Comparison of ENCODE assay signal across 11 mouse cellular contexts in the genomic region with DNA sequence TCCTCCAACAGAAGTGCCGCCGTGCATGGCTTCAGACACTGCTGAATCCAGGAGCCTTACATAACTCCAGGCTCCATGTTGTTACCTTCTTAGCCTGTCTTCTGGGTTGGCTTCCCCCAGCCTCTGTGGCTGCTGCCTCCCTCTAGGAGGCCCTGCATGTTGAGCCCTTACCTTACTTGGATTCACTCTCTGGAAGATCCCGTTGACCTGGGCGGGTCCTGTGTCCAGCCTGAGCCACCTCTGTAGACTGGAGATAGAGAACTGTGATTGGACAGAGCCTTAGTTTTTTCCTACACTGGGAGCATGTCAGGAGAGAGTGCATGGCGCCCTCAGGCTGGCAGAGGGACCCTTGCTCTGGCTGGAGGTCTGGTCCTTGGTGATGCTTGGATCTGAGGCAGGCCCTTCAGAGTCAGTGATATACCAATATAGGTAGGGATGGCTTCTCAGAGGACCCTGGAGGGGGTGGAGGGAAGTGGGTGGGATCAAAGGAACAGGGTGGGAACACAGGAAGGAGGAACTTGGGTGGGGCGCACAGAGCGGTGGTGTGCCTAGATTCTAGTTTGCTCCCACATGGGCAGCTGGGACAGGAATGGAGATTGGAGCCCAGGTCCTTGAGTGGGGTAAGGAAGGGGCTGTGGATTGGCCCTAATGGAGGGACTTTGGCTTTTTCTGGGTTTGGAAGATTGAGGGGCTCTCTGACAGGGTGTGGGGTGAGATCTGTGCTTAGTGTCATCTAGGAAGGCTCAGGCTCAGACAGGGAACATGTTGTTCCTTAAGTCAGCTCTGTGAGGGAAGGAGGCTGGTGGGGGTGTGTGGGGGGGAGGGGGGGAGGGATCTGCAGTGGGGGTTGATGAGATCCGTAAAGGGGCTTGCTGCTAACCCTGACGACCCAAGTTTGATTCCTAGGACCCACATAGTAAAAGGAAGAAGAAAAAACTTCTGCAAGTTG. TPM values are rescaled to one million over a fixed set of nuclear protein-coding genes. Genes with fewer than 3 reads are reported as not detected.
DNase-seq lines count a peak whose midpoint lies in the region; ATAC-seq and TF ChIP-seq lines count a peak whose summit lies in the region.
"Had no signal": no experiment of that assay in that cellular context is flagged by ENCODE, and none has a peak within 500 bp of the region (broad histone marks: within the 10 kb centered on the region; RNA-seq: fewer than 3 reads in every experiment).

No protein-coding gene starts in this region.

- no peak overlapping the region for H3K4me2 ChIP-seq in hindbrain, embryonic 12.5 days (replicated peaks)
- no peak overlapping the region for H3K4me2 ChIP-seq in liver, embryonic 15.5 days
- H3K4me2 ChIP-seq: neural tube, embryonic 13.5 days had no signal

- no peak for ATAC-seq in hindbrain, embryonic 12.5 days (ENCODE audit: low FRiP score)
- no peak for ATAC-seq in liver, embryonic 15.5 days (ENCODE audit: insufficient read depth)
- ATAC-seq in megakaryocyte-erythroid progenitor cell, adult 5-6 weeks (replicated peaks; ENCODE audit: low FRiP score, low TSS enrichment, poor library complexity, severe bottlenecking): no peak
- ATAC-seq in cerebellum, adult (ENCODE audit: insufficient number of reproducible peaks, low FRiP score, low TSS enrichment): no peak

- H3K4me3 ChIP-seq in hindbrain, embryonic 10.5 days: no peak overlapping the region
- no peak overlapping the region for H3K4me3 ChIP-seq in hindbrain, embryonic 12.5 days
- peak overlapping the region; percentile 21 for H3K4me3 ChIP-seq in E14TG2a.4 (replicated peaks; ENCODE audit: low read length)
- H3K4me3 ChIP-seq in liver, embryonic 15.5 days (replicated peaks): no peak overlapping the region
- H3K4me3 ChIP-seq: neural tube, embryonic 13.5 days had no signal

- H3K9ac ChIP-seq in hindbrain, embryonic 12.5 days: no peak overlapping the region
- no peak overlapping the region for H3K9ac ChIP-seq in liver, embryonic 15.5 days
- H3K9ac ChIP-seq: neural tube, embryonic 13.5 days had no signal

- H3K27ac ChIP-seq in hindbrain, embryonic 10.5 days: peak overlapping the region; percentile 45; the same call in 1 of the 2 replicates
- H3K27ac ChIP-seq in hindbrain, embryonic 12.5 days: no peak overlapping the region
- H3K27ac ChIP-seq in liver, embryonic 15.5 days (replicated peaks): peak overlapping the region; percentile 61; the same call in 1 of the 2 replicates
- H3K27ac ChIP-seq: liver, embryonic 14.5 days; neural tube, embryonic 13.5 days had no signal

- no peaks in the 10 kb centered on the region for H3K36me3 ChIP-seq in hindbrain, embryonic 10.5 days
- no peaks in the 10 kb centered on the region for H3K36me3 ChIP-seq in hindbrain, embryonic 12.5 days
- peaks cover 9% of the 10 kb centered on the region; the same call in 1 of the 2 replicates for H3K36me3 ChIP-seq in E14TG2a.4 (ENCODE audit: insufficient read depth, low read length)
- H3K36me3 ChIP-seq in liver, embryonic 15.5 days (replicated peaks): peaks cover 3% of the 10 kb centered on the region
- H3K36me3 ChIP-seq: neural tube, embryonic 13.5 days had no signal

- no peak for DNase-seq in hindbrain, embryonic 10.5 days (ENCODE audit: low spot score)
- peak; percentile 69 for DNase-seq in heart, adult 8-10 months (ENCODE audit: low spot score)
- DNase-seq in left cerebral cortex, adult 18-20 months (ENCODE audit: low spot score in 2 of 2): no peak

- H3K27me3 ChIP-seq in hindbrain, embryonic 10.5 days (ENCODE audit: insufficient read depth, poor library complexity, severe bottlenecking): no peaks in the 10 kb centered on the region
- H3K27me3 ChIP-seq in hindbrain, embryonic 12.5 days: no peaks in the 10 kb centered on the region
- no peaks in the 10 kb centered on the region for H3K27me3 ChIP-seq in E14TG2a.4 (ENCODE audit: insufficient read depth, low read length)
- no peaks in the 10 kb centered on the region for H3K27me3 ChIP-seq in liver, embryonic 15.5 days
- H3K27me3 ChIP-seq: CH12.LX; neural tube, embryonic 13.5 days had no signal

- no peaks in the 10 kb centered on the region for H3K9me3 ChIP-seq in hindbrain, embryonic 10.5 days
- no peaks in the 10 kb centered on the region for H3K9me3 ChIP-seq in hindbrain, embryonic 12.5 days (replicated peaks)
- H3K9me3 ChIP-seq in E14TG2a.4 (ENCODE audit: low read length): no peaks in the 10 kb centered on the region
- no peaks in the 10 kb centered on the region for H3K9me3 ChIP-seq in liver, embryonic 15.5 days (replicated peaks)
- H3K9me3 ChIP-seq: neural tube, embryonic 13.5 days had no signal

- 84% methylated on average over 9 of the region's 9 CpGs for WGBS in hindbrain, embryonic 10.5 days
- WGBS in hindbrain, embryonic 12.5 days: 84% methylated on average over 9 of the region's 9 CpGs
- WGBS in liver, embryonic 15.5 days (ENCODE audit: insufficient replicate concordance): 66% methylated on average over 9 of the region's 9 CpGs

- TF ChIP-seq CTCF in E14TG2a.4 (conservative IDR thresholded peaks at IDR 0.05; ENCODE audit: low read length): no peak

- H3K4me1 ChIP-seq in hindbrain, embryonic 10.5 days (replicated peaks): peaks cover 51% of the 10 kb centered on the region
- H3K4me1 ChIP-seq in hindbrain, embryonic 12.5 days: 0 out of 2 replicates have a peak, but pooled peaks cover 10% of the 10 kb centered on the region
- H3K4me1 ChIP-seq in E14TG2a.4 (replicated peaks; ENCODE audit: low read depth, low read length): peaks cover 95% of the 10 kb centered on the region
- H3K4me1 ChIP-seq in liver, embryonic 15.5 days (replicated peaks): peaks cover 95% of the 10 kb centered on the region

RNA-seq across cellular contexts. Expression of a gene that starts 12.0 kb away (rescaled TPM):
- polyA plus RNA-seq in hindbrain, embryonic 10.5 days (2016; fragmentation: Nextera tagmentation; extraction: Ambion mirVana): 37.2 and 40.9 TPM in 2 replicates
- 31.7 and 35.4 TPM in 2 replicates for polyA plus RNA-seq in hindbrain, embryonic 12.5 days (2016; fragmentation: Nextera tagmentation; extraction: Ambion mirVana)
- 10 to 100 TPM; 32.2 to 47.1 (median 37.1) TPM for total RNA-seq in heart, adult 8-10 months (2022)
- polyA plus RNA-seq in liver, embryonic 15.5 days (2015; fragmentation: Nextera tagmentation; extraction: Ambion mirVana): 34.5 and 43.8 TPM in 2 replicates
- total RNA-seq in megakaryocyte-erythroid progenitor cell, adult 5-6 weeks (2014; fragmentation: Nextera tagmentation): 37.4 and 43.4 TPM in 2 replicates
- 17.6 and 27.3 TPM in 2 replicates for total RNA-seq in megakaryocyte-erythroid progenitor cell, adult 5-6 weeks (2017)
- 10 to 100 TPM; 29.6 to 39.3 TPM for total RNA-seq in left cerebral cortex, adult 18-20 months (2021)

RNA-seq across cellular contexts. Expression of a gene that starts 32.9 kb away (rescaled TPM):
- 0.19 and 0.42 TPM in 2 replicates for polyA plus RNA-seq in hindbrain, embryonic 10.5 days (2016; fragmentation: Nextera tagmentation; extraction: Ambion mirVana)
- 2.0 and 2.3 TPM in 2 replicates for polyA plus RNA-seq in hindbrain, embryonic 12.5 days (2016; fragmentation: Nextera tagmentation; extraction: Ambion mirVana)
- total RNA-seq in heart, adult 8-10 months (2022): 1 to 10 TPM; 2.0 to 3.4 (median 2.7) TPM
- polyA plus RNA-seq in liver, embryonic 15.5 days (2015; fragmentation: Nextera tagmentation; extraction: Ambion mirVana): 0.25 and 0.40 TPM in 2 replicates
- not detected in 2 replicates for total RNA-seq in megakaryocyte-erythroid progenitor cell, adult 5-6 weeks (2014; fragmentation: Nextera tagmentation)
- total RNA-seq in megakaryocyte-erythroid progenitor cell, adult 5-6 weeks (2017): not detected in 2 replicates
- 1 to 10 TPM; 5.9 to 8.5 TPM for total RNA-seq in left cerebral cortex, adult 18-20 months (2021)
- total RNA-seq: CH12.LX had no signal

RNA-seq across cellular contexts. Expression of a gene that starts 36.1 kb away (rescaled TPM):
- polyA plus RNA-seq in hindbrain, embryonic 10.5 days (2016; fragmentation: Nextera tagmentation; extraction: Ambion mirVana): 0.35 and 1.4 TPM in 2 replicates
- 1.8 and 2.3 TPM in 2 replicates for polyA plus RNA-seq in hindbrain, embryonic 12.5 days (2016; fragmentation: Nextera tagmentation; extraction: Ambion mirVana)
- 10 to 100 TPM in 1 of 4 experiments, 1 to 10 TPM in 3; 7.6 to 10.4 (median 8.5) TPM for total RNA-seq in heart, adult 8-10 months (2022)
- 0.70 and 0.85 TPM in 2 replicates for polyA plus RNA-seq in liver, embryonic 15.5 days (2015; fragmentation: Nextera tagmentation; extraction: Ambion mirVana)
- total RNA-seq in megakaryocyte-erythroid progenitor cell, adult 5-6 weeks (2014; fragmentation: Nextera tagmentation): not detected in 2 replicates
- not detected in 2 replicates for total RNA-seq in megakaryocyte-erythroid progenitor cell, adult 5-6 weeks (2017)
- total RNA-seq in left cerebral cortex, adult 18-20 months (2021): 1 to 10 TPM in 1 of 2 experiments, not detected in 1; 1.0 TPM
- total RNA-seq: CH12.LX had no signal

RNA-seq across cellular contexts. Expression of a gene that starts 37.7 kb away (rescaled TPM):
- polyA plus RNA-seq in hindbrain, embryonic 10.5 days (2016; fragmentation: Nextera tagmentation; extraction: Ambion mirVana): 39.9 and 43.7 TPM in 2 replicates
- polyA plus RNA-seq in hindbrain, embryonic 12.5 days (2016; fragmentation: Nextera tagmentation; extraction: Ambion mirVana): 38.1 TPM in 2 replicates
- 10 to 100 TPM; 17.0 to 19.1 (median 18.4) TPM for total RNA-seq in heart, adult 8-10 months (2022)
- polyA plus RNA-seq in liver, embryonic 15.5 days (2015; fragmentation: Nextera tagmentation; extraction: Ambion mirVana): 12.0 and 13.1 TPM in 2 replicates
- 32.1 and 33.3 TPM in 2 replicates for total RNA-seq in megakaryocyte-erythroid progenitor cell, adult 5-6 weeks (2014; fragmentation: Nextera tagmentation)
- 14.7 and 22.6 TPM in 2 replicates for total RNA-seq in megakaryocyte-erythroid progenitor cell, adult 5-6 weeks (2017)
- total RNA-seq in left cerebral cortex, adult 18-20 months (2021): 10 to 100 TPM; 40.6 to 45.7 TPM

RNA-seq across cellular contexts. Expression of a gene that starts 54.4 kb away (rescaled TPM):
- polyA plus RNA-seq in hindbrain, embryonic 10.5 days (2016; fragmentation: Nextera tagmentation; extraction: Ambion mirVana): 52.5 and 53.2 TPM in 2 replicates
- polyA plus RNA-seq in hindbrain, embryonic 12.5 days (2016; fragmentation: Nextera tagmentation; extraction: Ambion mirVana): 46.9 and 47.6 TPM in 2 replicates
- total RNA-seq in heart, adult 8-10 months (2022): 1 to 10 TPM; 7.8 to 9.4 (median 8.3) TPM
- polyA plus RNA-seq in liver, embryonic 15.5 days (2015; fragmentation: Nextera tagmentation; extraction: Ambion mirVana): 13.8 and 16.4 TPM in 2 replicates
- total RNA-seq in megakaryocyte-erythroid progenitor cell, adult 5-6 weeks (2014; fragmentation: Nextera tagmentation): 17.6 and 30.6 TPM in 2 replicates
- total RNA-seq in megakaryocyte-erythroid progenitor cell, adult 5-6 weeks (2017): 16.2 and 18.7 TPM in 2 replicates
- 10 to 100 TPM; 19.2 to 23.7 TPM for total RNA-seq in left cerebral cortex, adult 18-20 months (2021)

Comparison
In these comparisons a context has a peak if more than half of its experiments do, and no peak if none do; other contexts are left out.
1. RNA of a gene that starts 36.1 kb away (total RNA-seq): 7.6 to 10.4 TPM in heart, adult 8-10 months; 1.0 TPM in left cerebral cortex, adult 18-20 months and not detected in megakaryocyte-erythroid progenitor cell, adult 5-6 weeks; every median in the first group is over 4 times any median in the second.